Mouse (Mus musculus): ENCODE measurements around the gene Wdr70. TPM values are rescaled to one million over a fixed set of nuclear protein-coding genes. Genes with fewer than 3 reads are reported as not detected.

Gene Wdr70
- total RNA-seq, 2 experiments from 2014 or later: 21.7 to 40.2 TPM

DNA sequence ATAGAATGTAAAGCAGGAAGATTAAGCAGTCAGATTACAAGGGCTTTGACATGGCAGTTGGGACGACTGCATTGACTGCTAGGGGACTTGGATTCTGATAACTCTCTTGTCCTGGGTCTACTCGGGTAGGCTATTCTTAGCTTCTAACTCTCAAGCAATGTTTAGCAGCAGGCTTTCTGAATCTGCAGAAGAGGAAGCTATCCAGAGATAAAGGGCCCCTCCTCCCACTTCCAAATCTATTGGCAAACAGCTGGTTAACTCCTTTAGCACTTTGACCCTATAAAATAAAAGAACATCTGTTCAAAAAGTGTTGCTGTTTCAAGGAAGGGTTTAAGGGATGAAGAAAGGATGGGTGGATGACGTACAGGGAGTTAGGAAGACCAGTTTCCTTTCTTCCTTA lies 157.3 kb downstream of the Wdr70 start:
- ATAC-seq (replicated peaks; ENCODE audit: low FRiP score, poor library complexity, severe bottlenecking): no peak

DNA sequence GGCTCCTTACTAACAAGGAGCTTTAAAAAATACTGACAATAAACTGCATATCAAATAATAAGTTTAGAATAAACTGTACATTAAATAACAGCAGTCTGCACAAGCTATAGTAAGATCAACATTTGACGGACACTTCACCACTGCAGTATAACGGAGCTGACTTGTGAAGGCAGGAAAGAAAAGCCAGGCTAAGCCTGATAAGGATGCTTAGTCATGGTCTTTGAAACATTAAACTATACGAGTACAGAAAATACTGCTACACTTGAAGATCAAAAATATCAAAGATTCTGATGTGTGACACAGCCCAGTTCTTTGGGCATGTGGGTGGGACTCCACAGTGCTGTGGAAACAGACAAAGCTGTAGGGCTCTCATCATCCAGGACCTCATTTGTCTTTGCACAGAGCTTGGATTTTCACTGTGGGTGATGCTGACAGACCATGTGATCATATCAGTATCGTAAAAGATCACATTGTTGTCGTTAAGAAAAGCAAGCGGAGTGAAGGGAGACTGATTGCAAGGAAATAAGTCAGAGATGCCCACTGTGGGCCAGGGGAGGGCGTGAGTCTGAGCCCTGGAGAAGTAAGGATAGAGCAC lies 163.3 kb downstream of the Wdr70 start:
- no peak for ATAC-seq (replicated peaks; ENCODE audit: low FRiP score, poor library complexity, severe bottlenecking)

DNA sequence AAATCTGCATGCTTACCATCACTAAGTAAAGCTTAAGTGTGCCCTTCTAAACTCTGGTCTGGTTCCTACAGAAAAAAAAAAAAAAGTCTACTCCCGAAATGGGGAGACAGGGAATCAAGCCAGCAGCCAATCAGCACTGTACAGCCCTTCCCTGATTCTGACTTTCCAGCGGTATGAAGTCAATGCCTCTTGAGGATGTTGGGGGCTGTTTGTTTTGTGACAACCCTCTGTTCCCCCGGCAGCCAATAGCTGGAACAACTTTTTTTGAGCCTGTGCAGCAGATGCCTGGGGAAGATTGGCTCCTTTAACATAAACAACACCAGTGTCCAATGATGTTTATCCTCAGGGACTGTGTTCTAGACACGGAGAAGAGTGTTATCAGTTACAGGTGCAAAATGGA lies 164.4 kb downstream of the Wdr70 start:
- no peak for ATAC-seq (replicated peaks; ENCODE audit: low FRiP score, poor library complexity, severe bottlenecking)

DNA sequence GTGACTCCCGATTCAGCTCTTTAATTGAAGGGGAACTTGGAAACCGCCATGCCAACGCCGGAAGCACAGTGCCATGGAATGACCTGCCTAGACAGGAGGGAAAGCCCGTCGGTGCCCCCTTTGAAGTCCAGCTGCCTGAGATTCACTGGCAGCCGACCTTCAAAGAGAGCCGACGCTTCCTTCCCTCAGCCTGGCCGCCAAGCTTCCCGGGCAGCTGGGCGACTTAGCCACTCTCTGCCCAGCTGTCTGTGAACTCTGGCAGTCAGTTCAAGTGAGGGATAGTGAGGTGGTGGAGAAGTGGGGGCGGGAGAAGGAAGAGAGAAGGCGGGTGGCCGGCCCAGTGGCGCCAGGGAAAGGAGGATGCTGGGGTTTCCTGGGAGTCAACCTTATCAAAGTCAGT lies 164.9 kb downstream of the Wdr70 start:
- ATAC-seq (replicated peaks; ENCODE audit: low FRiP score, poor library complexity, severe bottlenecking): no peak

DNA sequence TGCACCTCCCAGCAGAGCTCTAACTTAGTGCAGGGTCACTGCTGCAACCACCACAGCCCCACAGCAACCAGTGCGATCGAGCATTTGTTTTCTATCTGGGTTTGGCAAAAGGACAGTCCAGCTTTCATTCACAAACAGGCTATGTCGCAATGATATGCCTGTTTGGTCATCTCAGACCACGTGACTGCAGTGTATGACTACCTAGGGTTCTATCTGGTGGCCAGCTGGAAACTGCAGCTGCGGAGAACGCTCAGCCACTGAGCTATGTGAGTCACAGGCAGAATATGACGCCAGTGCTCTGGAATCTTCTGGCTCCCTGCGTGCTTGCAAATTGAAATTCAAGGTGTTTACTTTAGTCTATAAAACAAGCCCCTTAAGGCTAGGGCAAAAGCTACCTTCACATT lies 167.4 kb downstream of the Wdr70 start:
- ATAC-seq (replicated peaks; ENCODE audit: low FRiP score, poor library complexity, severe bottlenecking): no peak

DNA sequence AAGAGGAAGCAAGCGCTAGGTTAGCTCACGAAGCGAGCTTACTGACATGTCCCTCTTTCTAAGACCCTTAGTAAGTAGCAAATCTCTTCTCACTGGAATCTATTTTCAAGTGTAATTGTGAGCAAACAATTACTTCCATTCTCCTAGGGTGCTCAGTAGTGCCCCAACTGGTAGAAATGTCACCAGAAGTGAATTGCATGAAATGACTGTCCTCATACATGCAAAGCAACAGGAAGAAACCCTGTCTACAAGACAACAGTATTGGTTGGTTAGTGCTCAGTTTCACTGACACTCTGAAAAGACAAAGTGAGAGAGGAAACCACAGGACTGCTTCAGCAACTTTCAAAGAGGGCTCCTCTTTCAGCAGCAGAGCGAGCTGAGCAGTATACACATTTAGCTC lies 173.6 kb downstream of the Wdr70 start:
- ATAC-seq (replicated peaks; ENCODE audit: low FRiP score, poor library complexity, severe bottlenecking): no peak

DNA sequence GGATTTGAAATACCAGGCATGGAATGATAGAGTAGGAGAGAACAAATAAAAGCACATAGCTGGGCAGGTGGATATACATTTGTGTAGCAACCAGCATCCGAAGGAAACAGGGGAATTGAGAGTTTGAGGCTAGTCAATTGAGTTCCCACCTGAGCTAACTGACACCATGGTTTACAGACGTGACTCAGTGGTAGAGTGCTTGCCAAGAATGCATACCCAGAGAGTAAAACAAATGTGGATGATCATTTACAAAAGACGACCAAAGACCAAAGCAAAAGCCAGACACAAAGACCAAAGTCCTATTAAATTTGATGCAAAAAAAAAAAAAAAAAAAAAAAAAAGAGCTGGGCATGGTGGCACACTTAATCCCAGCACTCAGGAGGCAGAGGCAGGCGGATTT lies 175.7 kb downstream of the Wdr70 start:
- ATAC-seq (replicated peaks; ENCODE audit: low FRiP score, poor library complexity, severe bottlenecking): no peak

DNA sequence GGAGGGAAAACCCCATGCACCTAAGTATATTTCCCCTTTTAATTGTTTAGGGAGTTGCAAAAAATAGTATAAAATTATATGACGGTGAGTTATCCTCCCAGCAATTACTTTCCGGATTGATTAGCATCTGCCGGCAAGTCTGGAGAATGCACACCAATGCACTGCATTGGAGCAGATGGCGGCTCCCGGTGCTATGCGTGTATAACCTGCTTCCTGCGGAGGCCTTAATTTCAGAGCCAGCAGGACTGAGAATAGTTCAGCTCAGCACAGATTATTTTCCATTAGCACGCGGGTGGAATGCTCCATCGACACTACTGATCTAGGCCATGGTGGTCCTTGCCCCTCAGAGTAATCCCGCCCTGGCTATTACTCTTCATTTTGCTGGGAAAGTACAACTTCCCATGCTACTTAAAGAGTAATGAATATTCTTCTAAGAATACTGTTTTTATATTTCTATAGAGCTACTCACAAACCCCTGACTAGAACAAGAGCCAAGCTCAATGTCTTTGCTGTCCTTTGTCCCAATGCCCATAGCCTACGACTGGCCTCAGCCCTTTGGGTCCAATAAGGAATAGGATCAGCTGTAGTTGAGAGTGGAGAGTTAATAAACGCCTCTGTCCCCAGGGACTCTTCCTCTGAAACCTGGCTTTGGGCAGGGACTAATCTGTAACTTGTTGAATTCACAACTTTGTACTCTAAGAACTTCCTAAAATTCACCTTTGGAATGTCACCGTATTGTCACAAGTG lies 176.5 kb downstream of the Wdr70 start:
- ATAC-seq (replicated peaks; ENCODE audit: low FRiP score, poor library complexity, severe bottlenecking): no peak

DNA sequence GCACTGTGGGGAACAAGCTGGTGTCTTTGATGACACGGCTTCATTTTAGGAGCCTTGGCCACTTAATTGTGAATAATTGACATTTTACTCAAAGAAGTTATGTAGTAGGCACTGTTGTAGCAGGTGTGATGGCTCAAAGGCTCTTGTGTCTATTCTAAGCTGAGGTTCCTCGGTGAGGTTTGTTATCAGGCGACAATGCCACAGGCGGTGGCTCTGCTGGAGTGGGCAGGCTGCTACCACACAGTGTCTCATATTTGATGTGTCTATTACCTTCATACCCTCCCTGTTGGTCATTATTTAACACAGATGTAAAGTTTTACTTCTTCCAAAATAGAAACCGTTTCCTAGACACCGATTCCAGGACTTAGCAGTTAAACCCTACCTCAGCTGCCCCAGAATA lies 177.9 kb downstream of the Wdr70 start:
- no peak for ATAC-seq (replicated peaks; ENCODE audit: low FRiP score, poor library complexity, severe bottlenecking)

DNA sequence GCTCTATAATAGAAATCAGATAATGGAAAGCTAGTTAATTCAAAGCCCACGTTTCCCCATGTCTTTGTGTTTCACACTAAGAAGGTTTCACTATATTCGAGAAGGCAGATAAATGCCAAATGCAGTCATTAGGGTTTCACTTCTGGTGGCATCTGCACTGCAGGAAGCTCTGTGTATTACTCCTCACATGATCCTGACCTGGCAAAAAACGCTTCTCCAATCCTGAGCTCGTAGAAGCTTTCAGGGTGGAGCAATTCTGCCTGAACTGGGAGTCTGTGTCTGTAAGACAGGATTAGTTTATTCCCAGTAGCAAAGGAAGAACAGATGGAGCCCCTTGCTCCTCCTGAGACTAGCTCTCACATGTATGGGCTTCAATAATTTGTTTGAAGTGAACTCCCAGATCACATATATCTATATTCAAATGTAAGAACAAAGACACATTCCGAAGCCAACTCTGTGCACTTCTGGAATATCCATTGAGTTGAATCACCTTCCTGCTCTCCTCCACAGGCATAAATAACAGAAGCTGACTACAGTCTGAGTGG lies 192.4 kb downstream of the Wdr70 start:
- ATAC-seq (replicated peaks; ENCODE audit: low FRiP score, poor library complexity, severe bottlenecking): no peak

DNA sequence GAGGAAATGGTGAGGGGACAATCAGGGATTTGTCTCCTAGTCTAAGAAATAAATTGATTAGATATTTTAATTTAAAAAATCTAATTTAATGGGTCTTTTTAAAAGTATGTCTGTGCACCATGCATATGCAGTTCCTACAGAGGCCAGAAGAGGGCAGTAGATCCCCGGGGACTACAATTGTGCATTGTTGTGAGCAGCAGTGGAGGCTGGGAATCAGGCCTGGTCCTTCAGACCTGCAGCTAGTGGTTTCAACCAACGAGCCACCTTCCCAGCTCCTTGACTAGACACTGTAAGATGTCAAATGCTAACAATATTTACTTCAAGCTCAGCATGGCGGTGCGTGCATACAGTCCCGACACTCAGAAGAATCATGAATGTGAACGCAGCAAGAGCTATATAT lies 199.7 kb downstream of the Wdr70 start:
- ATAC-seq (replicated peaks; ENCODE audit: low FRiP score, poor library complexity, severe bottlenecking): no peak

DNA sequence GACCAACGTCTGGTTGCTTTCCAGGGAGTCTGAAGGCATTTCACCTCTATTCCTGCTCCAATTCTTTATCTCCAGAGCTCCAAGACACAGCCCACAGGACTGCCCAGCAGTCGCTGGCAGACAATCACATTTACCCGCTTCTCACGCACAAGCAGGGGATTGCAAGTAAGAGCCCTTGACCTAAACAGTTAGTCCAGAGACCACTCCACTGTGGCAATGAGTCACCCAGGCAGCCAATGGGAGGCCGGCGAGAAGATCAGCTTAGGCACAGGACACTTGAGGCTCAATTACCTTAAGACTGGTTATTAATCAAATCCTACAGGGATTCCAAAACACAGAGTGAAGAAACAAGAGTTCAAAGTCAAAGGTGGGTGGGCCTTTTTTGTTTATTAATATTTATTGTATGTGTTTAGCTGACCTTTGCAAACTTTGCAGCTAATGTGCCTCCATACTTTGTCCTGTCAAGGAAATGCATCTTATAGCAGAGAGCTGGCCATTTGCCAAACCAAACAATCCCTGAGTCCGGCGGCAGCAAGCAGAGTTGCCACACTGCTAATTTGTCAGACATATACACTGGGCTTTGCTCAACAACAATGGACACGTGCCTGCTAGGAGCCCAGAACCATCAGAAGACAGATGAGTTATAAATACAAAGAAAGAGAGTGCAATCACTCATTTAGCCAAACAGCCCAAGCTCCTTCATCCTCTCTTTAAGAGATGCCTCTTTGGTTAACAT lies 207.3 kb downstream of the Wdr70 start:
- no peak for ATAC-seq (replicated peaks; ENCODE audit: low FRiP score, poor library complexity, severe bottlenecking)

DNA sequence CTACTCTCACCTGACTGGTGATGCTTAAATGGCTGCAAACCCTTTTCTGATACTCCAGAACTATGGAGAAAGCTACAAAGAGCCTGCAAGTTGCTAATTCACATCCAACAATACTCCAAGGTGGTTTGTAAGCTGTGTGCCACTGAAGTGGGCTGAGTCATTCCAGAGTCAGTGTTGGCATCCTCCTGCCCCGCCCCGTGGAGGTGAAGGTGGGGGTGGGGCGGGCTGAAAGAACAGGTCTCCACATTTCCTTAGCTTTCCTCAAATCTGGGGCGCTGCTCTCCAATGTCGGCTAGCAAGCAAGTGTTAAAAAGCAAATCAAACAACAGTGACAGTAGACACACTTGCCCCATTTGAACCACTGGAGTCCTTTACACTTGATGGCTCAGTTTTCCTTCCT lies 208.7 kb downstream of the Wdr70 start:
- no peak for ATAC-seq (replicated peaks; ENCODE audit: low FRiP score, poor library complexity, severe bottlenecking)

DNA sequence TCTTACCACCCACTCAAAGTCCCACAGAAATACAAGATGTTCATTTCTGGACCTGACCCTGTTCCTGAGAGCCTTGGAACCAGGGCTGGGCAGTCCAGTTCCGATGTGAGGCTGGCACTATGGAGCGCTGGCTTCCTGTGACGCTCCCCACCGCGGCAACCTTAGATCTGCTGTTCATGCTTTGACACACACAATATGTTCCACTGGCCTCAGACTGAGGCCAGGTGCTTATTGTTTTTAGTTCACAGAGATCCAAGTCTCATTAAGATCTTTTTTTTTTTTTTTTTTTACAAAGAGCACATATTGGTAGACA lies 209.7 kb downstream of the Wdr70 start:
- no peak for ATAC-seq (replicated peaks; ENCODE audit: low FRiP score, poor library complexity, severe bottlenecking)

DNA sequence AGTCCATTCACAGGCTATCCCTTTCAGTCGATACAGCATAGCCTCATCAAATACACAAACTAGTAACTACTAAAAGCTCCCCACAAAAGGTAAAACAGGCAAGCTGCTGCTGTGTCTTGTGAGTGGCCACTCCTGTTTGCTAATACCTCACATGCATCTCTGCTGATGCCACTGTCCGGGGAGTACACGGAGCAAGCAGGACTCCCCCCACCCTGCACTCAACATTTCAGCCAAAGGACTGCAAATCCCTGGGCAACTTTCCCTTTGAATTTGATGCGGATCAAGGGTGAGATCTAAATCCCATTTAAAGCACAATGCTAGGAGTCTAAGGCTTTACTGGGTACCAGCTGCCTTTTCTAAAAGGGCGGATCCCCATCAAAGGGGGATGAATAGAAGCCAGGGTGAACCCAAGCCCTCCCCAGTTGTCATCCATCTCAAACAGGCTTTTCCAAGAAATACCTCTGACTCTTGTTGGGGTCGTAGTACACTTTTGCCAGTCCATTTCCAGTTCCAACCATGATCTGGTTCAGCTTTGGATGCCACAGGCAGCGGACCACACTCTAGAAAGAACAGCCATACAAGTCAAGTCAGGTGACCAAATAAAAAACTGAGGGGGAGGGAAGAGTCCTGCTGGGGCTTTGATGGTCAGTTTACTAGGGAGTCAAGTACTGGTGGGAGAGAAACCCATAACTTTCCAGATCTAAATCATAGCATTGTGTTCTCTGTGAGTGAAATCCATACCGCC lies 210.2 kb downstream of the Wdr70 start:
- no peak for ATAC-seq (replicated peaks; ENCODE audit: low FRiP score, poor library complexity, severe bottlenecking)

DNA sequence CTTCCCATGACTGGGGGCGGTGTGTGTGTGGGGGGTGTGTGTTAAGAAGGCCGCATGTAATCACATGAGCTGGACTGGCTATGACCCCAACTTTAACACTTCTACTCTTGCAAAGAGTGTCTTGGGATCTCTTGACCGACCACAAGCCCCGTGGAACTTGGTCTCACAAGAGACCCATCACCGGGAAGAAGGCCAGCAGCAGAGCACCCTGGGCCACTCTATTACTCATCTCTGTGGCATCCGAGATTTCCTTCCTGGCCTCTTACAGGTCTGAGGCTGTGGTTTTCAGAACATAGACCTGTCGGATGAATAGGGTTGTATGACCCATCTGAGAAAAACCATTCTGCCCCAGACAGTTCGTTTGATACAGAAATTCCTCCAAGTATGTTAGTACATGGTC lies 212.4 kb downstream of the Wdr70 start:
- no peak for ATAC-seq (replicated peaks; ENCODE audit: low FRiP score, poor library complexity, severe bottlenecking)

DNA sequence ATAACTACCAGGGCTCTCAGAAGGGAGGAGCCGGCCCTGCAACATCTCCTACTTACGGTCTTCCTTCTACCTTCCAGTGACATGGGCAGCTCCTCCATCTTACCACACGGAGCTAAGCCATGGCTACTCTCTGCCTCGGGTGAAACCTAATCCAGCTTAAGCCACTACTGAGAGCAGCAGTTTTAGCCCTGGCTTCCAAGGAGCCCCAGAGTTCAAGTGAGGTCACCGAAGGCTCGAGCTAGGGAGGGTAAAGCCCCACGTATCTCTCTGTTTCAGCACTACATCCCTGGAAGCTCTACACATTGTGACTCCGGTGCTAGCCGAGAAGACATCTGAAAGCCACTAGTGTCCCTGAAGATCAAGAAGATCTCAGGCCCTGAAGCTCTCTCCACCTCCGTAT lies 213.9 kb downstream of the Wdr70 start:
- ATAC-seq (replicated peaks; ENCODE audit: low FRiP score, poor library complexity, severe bottlenecking): no peak

DNA sequence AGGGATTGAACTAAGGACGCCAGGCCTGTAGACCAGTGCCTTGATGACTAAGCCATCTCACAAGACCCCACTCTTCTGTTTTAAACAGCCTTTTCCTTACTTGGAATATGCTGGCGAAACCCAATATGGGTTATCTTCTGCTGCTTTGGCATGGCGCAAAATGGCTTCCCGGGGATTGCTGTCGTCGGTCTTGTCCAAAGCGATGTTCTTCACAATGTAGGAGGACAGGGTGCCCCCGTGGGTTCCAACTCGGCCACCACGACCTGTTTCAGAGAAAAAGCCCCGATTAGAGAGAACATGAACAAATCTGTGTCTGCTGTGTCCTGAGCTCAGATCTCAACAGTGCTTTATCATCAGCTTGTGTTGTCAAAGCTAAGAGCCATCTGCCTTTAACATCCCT lies 214.8 kb downstream of the Wdr70 start:
- ATAC-seq (replicated peaks; ENCODE audit: low FRiP score, poor library complexity, severe bottlenecking): no peak

DNA sequence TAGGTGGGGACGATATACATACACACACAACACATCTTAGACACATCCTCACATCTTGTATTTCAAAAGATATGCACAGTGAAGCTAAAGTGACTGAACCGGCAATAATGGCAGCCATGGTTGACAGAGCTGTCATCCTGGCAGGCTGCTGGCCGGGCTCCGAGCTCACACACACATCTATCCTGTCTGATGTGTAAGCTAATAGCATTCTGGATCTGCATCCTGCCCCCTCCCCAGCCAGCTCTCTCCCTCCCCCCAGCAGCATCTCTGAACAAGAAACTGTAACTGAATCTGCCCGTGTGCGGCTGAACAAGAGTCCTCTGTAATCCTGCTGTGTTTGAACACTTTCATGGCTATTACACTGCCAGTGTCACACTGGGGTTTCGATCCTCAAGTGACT lies 219.1 kb downstream of the Wdr70 start:
- ATAC-seq (replicated peaks; ENCODE audit: low FRiP score, poor library complexity, severe bottlenecking): no peak

DNA sequence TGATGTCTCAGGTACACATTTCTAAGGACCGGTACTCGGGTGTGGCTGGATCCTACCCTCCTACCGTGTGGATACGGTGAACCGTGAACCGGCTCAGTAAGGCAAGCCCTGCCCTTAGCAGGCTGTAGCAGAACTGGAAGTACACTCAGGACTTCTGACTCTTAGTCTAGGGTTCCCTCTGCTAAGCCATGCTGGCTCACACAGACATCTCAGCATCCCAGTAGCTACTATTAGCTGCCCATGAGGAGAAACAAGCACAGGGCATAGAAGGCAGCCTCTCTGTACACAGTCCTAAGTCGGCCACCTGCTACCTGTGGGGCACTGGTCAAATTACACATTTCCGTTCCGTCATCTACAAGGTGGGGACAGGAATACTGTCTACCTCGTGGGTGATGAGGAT lies 220.1 kb downstream of the Wdr70 start:
- no peak for ATAC-seq (replicated peaks; ENCODE audit: low FRiP score, poor library complexity, severe bottlenecking)

Measured in erythroid progenitor cell, adult 5-6 weeks (primary cell).